Mouse (Mus musculus) right cerebral cortex, adult 18-20 months (tissue): ENCODE measurements around the gene Dok5.

Experiments used
- DNase-seq: peaks from one replicate; pipeline ENCODE4 v3.0.0; 2022; ENCODE audit warnings: mixed read lengths

Dok5 gene

DNA sequence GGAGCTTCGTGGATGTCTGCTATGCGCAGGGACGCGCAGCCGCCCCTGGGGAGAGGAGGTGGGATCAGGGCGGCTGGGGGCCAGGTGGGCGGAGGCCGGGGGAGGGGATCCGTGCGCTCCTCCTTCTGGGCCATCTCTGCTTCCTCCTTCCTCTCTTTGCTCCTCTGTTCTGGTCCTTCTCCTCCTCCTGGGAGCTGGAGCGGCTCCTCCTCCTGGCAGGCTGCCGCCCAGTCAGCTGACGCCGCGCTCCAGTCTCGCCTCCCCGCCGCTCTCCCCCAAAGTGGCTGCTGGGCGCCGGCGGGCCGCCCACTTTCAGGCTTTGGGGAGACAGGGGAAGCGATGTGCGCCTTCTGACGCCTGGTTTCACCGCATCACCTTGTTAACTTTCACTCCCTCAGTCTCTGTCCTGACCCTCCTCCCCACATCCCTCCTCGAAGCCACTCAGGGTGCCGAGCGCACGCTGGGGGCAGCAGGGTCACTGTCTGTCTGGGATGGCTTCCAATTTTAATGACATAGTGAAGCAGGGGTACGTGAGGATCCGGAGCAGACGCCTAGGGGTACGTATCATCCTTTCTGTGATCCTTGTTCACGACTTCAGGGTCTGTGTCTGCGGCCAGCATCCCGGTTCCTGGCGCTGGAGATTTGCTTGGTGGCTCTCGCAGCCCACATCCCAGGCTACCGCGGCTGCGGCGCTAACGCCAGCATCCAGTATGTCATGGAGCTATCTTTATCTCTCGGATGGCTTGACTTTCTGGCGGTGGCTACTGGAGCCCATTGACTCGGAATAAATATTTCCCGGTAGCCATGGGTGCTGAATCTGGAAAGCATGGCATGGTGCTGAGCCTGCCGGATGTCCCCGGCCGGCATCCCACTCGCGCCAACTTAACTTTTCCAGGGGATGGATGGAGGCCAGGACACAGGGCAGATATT lies at the start of gene Dok5:
Dok5 (plus strand) TSS at position 176 of the 930 bp plus-strand sequence.
- DNase-seq: peak; percentile 94

DNA sequence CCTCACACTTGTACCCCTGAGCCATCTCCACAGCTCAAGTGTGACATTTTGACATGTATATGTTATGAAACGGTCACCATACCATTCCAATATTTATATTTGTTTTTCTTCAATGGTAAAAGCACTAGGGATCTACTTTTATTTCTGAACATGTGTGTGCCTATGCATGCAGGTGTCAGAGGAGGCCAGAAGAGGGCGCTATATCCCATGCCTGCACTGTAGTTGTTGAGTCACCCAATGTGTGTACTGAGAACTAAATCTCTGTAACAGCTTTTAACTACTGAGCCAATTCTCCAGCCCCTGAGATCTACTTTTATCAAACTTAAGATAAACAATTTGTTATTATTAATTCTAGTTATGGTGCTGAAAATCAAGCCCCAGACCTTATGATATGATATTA lies 48.2 kb upstream of the Dok5 start:
- no peak for DNase-seq

DNA sequence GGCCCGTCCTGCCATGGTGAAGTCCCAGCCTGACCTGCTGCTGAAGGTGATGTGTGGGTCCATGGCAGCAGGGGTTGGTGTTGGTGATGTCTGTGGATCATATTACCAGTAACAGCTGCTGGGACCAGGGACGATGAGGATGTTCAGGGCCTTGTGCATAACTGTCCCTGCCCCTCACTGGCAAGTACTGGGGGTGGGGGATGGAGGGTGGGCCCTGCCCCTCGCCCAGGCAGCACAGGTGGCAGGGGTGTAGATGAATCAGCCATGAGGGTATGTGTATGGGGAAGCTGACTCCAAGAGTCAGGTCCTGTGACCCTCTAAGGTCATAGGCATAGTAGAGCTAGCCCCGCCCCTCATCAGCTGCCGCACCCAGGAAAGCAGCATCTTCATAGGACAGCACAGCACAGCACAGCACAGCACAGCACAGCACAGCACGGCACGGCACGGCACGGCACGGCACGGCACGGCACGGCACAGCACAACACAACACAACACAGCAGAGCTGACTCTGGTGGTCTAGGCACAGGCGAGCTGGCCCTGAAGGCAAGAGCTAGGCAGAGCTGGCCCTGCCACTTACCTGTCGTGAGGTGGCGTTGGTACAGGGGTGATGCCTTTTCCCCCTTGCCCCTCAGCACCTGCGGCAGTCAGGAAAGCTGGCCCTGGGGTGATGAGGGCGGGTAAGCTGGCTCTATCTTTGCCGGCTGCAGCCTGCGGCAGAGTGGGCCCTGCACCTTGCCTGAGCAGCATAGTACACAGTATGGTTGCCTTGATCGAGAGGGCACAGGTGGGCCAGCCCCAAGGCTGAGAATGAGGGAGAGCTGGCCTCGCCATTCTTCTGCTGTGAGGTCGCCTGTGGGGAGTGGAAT lies 36.3 kb upstream of the Dok5 start:
- DNase-seq: no peak

DNA sequence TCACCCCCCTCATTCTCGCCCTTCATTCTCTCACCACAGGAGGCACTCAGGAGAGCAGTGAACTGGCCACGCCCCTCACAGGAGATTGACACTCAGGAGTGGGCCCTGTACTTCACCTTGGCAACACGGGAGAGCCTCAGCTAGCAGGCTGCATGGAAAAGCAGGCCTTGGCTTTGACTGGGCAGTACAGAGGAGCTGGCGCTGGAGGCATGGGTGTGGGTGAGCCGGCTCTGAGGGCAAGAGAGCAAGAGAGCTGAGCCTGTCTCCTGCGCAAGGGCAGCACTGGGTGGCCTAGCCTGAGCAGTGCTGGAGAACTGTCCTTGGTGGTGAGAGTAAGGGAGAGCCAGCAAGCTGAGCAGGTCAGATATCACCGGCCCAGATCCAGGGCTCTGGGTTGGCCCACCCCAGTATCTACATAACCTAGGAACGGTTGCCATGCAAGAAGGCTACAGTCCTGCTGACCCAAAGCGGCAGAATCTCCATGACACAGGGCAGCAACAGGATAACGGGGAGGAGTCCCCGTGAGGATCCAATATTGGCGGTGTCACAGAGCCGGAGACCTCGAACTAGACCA lies 35.6 kb upstream of the Dok5 start:
- DNase-seq: no peak

DNA sequence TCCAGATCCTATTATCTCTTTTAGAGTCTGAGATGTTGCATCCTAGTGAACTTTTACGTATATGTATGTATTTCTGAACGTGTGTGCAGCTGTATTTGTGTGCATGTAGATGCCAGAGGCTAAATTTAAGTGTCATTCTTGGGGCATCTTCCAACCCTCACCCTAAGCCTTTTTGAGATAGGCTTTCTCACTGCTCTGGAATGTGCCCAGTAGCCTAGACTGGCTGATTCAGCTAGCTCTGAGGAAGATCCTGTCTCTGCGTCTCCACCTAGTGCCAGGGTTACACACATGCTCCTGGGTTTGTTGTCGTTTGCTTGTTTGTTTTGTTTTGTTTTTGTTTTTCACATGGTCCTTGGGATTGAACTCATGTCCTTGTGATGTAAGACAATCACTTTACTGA lies 31.1 kb upstream of the Dok5 start:
- no peak for DNase-seq

DNA sequence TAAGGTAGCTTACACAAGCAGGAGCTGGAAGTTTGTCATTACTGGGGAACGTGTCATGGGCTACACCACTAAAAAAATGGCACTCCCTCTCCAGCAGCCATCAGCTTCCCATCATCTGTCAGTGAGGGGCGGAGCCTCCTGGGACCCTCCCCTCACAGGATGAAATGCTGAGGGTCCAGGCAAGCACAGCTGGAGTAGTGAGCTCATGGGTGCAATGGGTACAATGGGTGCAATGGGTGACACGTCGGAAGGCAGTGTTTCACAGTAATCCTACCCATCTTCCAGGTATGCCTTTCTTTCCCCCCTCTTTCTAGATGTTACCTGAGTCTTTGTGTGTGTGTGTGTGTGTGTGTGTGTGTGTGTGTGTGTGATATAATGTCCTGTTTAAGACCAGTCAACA lies 25.1 kb upstream of the Dok5 start:
- no peak for DNase-seq

GRCm38 (mm10) chr2:170707672-170708071 lies 23.9 kb upstream of the Dok5 start:
- no peak for DNase-seq

DNA sequence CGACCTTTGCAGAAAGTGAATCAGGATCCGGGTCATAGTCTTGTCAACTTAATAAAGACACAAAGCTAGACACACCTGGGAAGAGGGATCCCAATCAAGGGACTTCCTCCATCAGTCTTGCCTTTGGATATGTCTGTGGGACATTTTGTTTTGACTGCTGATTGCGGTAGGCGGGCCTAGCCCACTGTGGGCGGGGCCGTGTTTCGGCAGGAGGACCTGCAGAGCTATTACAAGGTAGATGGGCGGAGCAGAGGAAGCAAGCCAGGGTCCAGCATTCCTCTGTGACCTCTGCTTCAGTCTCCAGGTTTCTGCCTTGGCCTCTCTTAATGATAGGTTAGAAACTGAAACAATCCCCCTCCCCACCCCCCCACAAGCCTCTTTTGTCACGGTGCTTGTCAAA lies 22.7 kb upstream of the Dok5 start:
- DNase-seq: no peak

- DNase-seq: no peak
Measured at GRCm38 (mm10) chr2:170712658-170713285, 18.8 kb upstream of the Dok5 start.

GRCm38 (mm10) chr2:170720386-170720785 lies 11.2 kb upstream of the Dok5 start:
- DNase-seq: no peak

- DNase-seq: no peak
Measured at GRCm38 (mm10) chr2:170724136-170724535, 7.5 kb upstream of the Dok5 start.

DNA sequence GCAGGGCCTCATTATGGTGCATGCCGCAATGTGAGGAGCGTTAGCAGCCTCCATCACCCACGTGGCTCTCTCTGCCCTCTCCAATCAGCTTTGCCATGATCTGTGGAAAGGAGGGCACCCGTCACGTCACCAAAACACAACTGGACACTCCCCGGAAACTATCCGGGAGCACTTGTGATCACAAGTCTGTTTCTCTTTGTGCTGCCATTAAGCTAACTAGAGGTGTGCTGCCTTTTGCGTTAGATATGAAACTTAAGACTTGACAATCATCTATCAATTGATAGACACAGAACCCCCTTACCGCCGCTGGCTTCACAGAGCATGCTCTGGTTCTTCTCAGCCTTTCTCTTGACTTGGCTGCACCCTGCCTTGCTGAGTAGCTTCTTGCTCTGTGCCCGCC lies 6.9 kb upstream of the Dok5 start:
- DNase-seq: no peak

DNA sequence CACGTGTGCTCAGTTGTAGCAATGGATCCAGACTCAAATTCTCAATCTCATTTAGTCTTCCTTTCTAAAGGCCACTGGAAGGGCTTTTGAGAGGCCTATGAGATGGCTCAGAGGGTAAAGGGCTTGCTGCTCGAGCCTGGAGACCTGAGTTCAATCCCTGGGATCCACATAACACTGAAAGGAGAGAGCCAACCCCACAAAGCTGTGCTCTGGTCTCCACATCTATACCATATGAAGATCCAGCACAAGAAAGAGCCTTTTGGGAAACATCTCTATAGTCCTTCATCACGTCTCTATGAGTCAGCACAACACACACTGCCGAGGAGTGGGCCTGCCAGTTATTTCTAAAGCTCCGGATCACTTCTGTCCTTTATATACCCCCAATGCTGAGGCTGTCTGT lies 5.8 kb upstream of the Dok5 start:
- no peak for DNase-seq

- DNase-seq: no peak
Measured at GRCm38 (mm10) chr2:170726996-170727710, 4.5 kb upstream of the Dok5 start.

- no peak for DNase-seq
Measured at GRCm38 (mm10) chr2:170728864-170729263, 2.7 kb upstream of the Dok5 start.

- no peak for DNase-seq
Measured at GRCm38 (mm10) chr2:170729661-170730060, 1.9 kb upstream of the Dok5 start.

DNA sequence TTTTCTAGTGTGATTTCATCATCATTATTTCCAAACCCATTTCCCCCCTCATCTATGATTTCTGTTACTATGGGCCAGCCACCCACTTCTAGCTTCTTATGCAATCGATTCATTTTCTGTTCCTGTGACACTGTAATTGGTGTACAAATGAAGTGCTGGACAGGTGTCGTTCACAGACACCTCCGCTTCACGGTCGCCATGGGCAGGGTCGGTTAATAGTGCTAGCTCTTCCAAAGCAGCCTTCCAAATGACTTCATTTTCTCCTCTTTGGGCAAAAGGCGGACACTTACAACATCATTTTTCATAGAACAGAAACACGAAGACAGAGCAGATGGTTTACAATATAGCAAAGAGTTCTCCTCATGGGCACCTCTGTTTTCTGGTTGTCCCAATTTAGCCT lies 1.5 kb upstream of the Dok5 start:
- no peak for DNase-seq

- DNase-seq: no peak
Measured at GRCm38 (mm10) chr2:170730781-170731180, 826 bp upstream of the Dok5 start.

GRCm38 (mm10) chr2:170731205-170731604 lies 402 bp upstream of the Dok5 start:
- no peak for DNase-seq

DNA sequence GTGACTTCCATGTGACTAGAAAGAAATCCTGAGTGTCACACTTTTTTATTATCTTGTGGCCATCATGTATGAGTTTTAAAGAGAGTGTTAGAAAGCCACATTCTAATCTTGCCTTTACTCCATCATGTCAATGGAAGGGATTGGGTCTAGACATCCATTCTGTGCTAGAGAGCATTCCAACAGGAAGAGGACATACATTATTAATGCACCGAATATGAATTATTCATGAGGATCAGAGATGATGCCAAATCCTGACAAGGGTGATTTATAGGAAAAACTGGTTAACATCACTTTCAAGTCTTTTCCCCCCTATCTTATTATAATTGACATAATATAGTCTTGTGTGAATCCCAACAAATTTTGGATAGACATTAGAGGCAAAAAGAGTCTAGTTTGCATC lies 2.1 kb downstream of the Dok5 start:
- no peak for DNase-seq

GRCm38 (mm10) chr2:170734446-170734845 lies 2.8 kb downstream of the Dok5 start:
- DNase-seq: no peak

DNA sequence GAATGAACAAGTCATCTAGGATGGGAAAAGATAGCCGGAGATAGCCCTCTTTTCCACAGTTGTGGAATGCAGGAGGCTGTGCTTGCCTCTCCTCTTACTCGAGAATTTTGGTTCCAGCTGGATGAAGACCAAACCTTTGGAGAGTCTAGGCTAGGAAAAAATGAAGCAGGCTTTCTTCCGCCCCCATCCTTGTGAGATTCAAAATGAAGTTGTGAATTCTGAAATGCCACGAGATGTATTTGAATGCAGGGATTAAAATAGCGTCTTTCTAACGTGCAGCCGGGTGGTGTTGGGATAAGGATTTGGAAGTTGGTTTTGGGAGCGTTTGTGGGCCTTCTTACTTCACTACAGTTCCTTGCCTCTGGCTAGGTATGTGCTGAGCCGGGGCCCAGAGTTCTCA lies 6.8 kb downstream of the Dok5 start:
- DNase-seq: peak; percentile 86
